ENCODE assay signal across 8 mouse cellular contexts in the genomic region with DNA sequence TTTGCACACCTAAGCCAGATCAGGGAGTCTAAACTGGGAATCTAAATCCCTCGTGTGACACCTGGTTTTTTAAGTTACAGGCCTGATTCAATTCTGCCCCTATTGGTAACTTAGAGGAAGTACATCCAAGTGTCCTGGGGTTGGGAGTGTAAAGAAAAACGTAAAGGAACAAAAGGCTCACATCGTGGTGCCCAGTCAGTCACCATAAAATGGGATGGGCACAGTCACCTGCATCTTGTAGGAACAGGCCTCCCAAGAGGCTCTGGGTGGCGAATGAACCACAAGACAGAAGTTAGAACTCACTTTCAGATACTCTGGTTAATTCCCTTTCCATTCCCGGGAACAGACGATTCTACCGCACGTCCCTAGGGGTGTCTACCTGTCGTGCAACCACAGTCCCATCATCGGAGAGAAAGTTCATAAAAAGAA. TPM values are rescaled to one million over a fixed set of nuclear protein-coding genes. Genes with fewer than 3 reads are reported as not detected.
A peak's percentile ranks its signal among the peaks of the same experiment; 100 is the strongest.
DNase-seq lines count a peak whose midpoint lies in the region; ATAC-seq lines count a peak whose summit lies in the region.

No protein-coding gene starts in this region.

- H3K27ac ChIP-seq in embryonic facial prominence, embryonic 13.5 days: no peak overlapping the region
- no peak overlapping the region for H3K27ac ChIP-seq in intestine, embryonic 16.5 days (ENCODE audit: low read length)
- H3K27ac ChIP-seq in neural tube, embryonic 12.5 days: no peak overlapping the region

- H3K36me3 ChIP-seq in embryonic facial prominence, embryonic 13.5 days: no peaks in the 10 kb centered on the region
- no peaks in the 10 kb centered on the region for H3K36me3 ChIP-seq in intestine, embryonic 16.5 days (ENCODE audit: control insufficient read depth, insufficient read depth, low read length)
- no peaks in the 10 kb centered on the region for H3K36me3 ChIP-seq in neural tube, embryonic 12.5 days

- 3% methylated on average over 10 of the region's 10 CpGs for whole genome bisulfite sequencing in embryonic facial prominence, embryonic 13.5 days
- WGBS in intestine, embryonic 16.5 days: 4% methylated on average over 10 of the region's 10 CpGs
- WGBS in neural tube, embryonic 12.5 days: 1% methylated on average over 10 of the region's 10 CpGs

- 0 out of 2 replicates have a peak, but pooled peaks cover 8% of the 10 kb centered on the region for H3K27me3 ChIP-seq in embryonic facial prominence, embryonic 13.5 days
- H3K27me3 ChIP-seq in intestine, embryonic 16.5 days (replicated peaks; ENCODE audit: control insufficient read depth, insufficient read depth, low read length): no peaks in the 10 kb centered on the region
- no peaks in the 10 kb centered on the region for H3K27me3 ChIP-seq in neural tube, embryonic 12.5 days (replicated peaks)

- H3K4me1 ChIP-seq in embryonic facial prominence, embryonic 13.5 days: peaks cover 24% of the 10 kb centered on the region
- peaks cover 26% of the 10 kb centered on the region for H3K4me1 ChIP-seq in intestine, embryonic 16.5 days (ENCODE audit: control insufficient read depth, insufficient read depth, low read length)
- peaks cover 9% of the 10 kb centered on the region for H3K4me1 ChIP-seq in neural tube, embryonic 12.5 days

- peak overlapping the region; percentile 91 for H3K4me2 ChIP-seq in embryonic facial prominence, embryonic 13.5 days
- peak overlapping the region; percentile 93 for H3K4me2 ChIP-seq in intestine, embryonic 16.5 days (ENCODE audit: low read depth, low read length)
- peak overlapping the region; percentile 97 for H3K4me2 ChIP-seq in neural tube, embryonic 12.5 days (replicated peaks)

- peak overlapping the region; percentile 75 for H3K9ac ChIP-seq in embryonic facial prominence, embryonic 13.5 days
- H3K9ac ChIP-seq in intestine, embryonic 16.5 days (ENCODE audit: low read depth, low read length): peak overlapping the region; percentile 67
- no peak overlapping the region for H3K9ac ChIP-seq in neural tube, embryonic 12.5 days

- peak; percentile 83 for DNase-seq in 416B (ENCODE audit: low read depth)
- DNase-seq in CD4-positive, CD25-positive, alpha-beta regulatory T cell, adult 2 months (ENCODE audit: low read depth, low spot score): peak; percentile 64
- no peak for DNase-seq in cerebellum, adult 8-10 months
- DNase-seq in right cerebral cortex, postnatal 10 days (ENCODE audit: low spot score in 2 of 2): no peak
- no peak for DNase-seq in right cerebral cortex, postnatal 36 days (ENCODE audit: low spot score in 2 of 2)

- peak overlapping the region; percentile 66 for H3K4me3 ChIP-seq in embryonic facial prominence, embryonic 13.5 days
- H3K4me3 ChIP-seq in intestine, embryonic 16.5 days (ENCODE audit: low read length): peak overlapping the region; percentile 69
- peak overlapping the region; percentile 55 for H3K4me3 ChIP-seq in neural tube, embryonic 12.5 days

- no peaks in the 10 kb centered on the region for H3K9me3 ChIP-seq in embryonic facial prominence, embryonic 13.5 days
- no peaks in the 10 kb centered on the region for H3K9me3 ChIP-seq in intestine, embryonic 16.5 days (ENCODE audit: control insufficient read depth, low read length)
- H3K9me3 ChIP-seq in neural tube, embryonic 12.5 days: no peaks in the 10 kb centered on the region

- ATAC-seq in embryonic facial prominence, embryonic 13.5 days (ENCODE audit: insufficient number of reproducible peaks, insufficient read depth, low FRiP score, low TSS enrichment, low read depth): no peak
- ATAC-seq in intestine, embryonic 16.5 days: no peak
- no peak for ATAC-seq in neural tube, embryonic 12.5 days (ENCODE audit: low FRiP score, low read depth)

RNA-seq across cellular contexts. Expression of a gene that starts 2.3 kb away (rescaled TPM):
- 20.5 and 21.8 TPM in 2 replicates for polyA plus RNA-seq in embryonic facial prominence, embryonic 13.5 days (2015; fragmentation: Nextera tagmentation; extraction: Ambion mirVana)
- 14.7 and 18.0 TPM in 2 replicates for polyA plus RNA-seq in intestine, embryonic 16.5 days (2015; fragmentation: Nextera tagmentation; extraction: Ambion mirVana)
- 8.1 and 10.3 TPM in 2 replicates for polyA plus RNA-seq in neural tube, embryonic 12.5 days (2016; fragmentation: Nextera tagmentation; extraction: Ambion mirVana)

Comparison
In these comparisons a context has a peak if more than half of its experiments do, and no peak if none do; other contexts are left out.
1. DNase-seq: peak in 416B (single experiment) and CD4-positive, CD25-positive, alpha-beta regulatory T cell, adult 2 months (single experiment); none in cerebellum, adult 8-10 months (single experiment), right cerebral cortex, postnatal 10 days (0 of 2) and right cerebral cortex, postnatal 36 days (0 of 2).
2. Peak in every context shown above with its lines, with median percentiles within 50 percentile points of each other: H3K4me2 ChIP-seq and H3K4me3 ChIP-seq.